Mouse (Mus musculus) limb, embryonic 12.5 days (tissue): ENCODE data around the gene Pik3r3. TPM values are rescaled to one million over a fixed set of nuclear protein-coding genes. Genes with fewer than 3 reads are reported as not detected.
A peak's percentile ranks its signal among the peaks of the same experiment; 100 is the strongest.

Experiments used
- ATAC-seq: fragments of 200-750 bp; cut with Nextera tagmentation; 2 replicates; pipeline ENCODE4 v1.8.0; 2017; ENCODE audit warnings: low read depth, moderate TSS enrichment; ENCODE audit not compliant: insufficient number of reproducible peaks, insufficient read depth, low FRiP score, low TSS enrichment
- H3K27ac ChIP-seq: fragments of 300-500 bp; sonication (generic); 2 replicates; pipeline ENCODE4 v1.5.1; 2016; ENCODE audit warnings: mild to moderate bottlenecking, moderate library complexity
- H3K27me3 ChIP-seq: fragments of 300-500 bp; sonication (generic); 2 replicates; pipeline ENCODE4 v1.6.1; 2016; ENCODE audit warnings: mild to moderate bottlenecking, moderate library complexity
- H3K36me3 ChIP-seq: fragments of 300-500 bp; sonication (generic); 2 replicates; pipeline ENCODE4 v1.6.1; 2016; ENCODE audit warnings: mild to moderate bottlenecking, moderate library complexity
- H3K4me1 ChIP-seq: fragments of 300-500 bp; sonication (generic); replicated peaks from 2 replicates; pipeline ENCODE4 v1.6.1; 2016
- H3K4me2 ChIP-seq: fragments of 300-500 bp; sonication (generic); 2 replicates; pipeline ENCODE4 v1.6.1; 2016; ENCODE audit warnings: mild to moderate bottlenecking, moderate library complexity
- H3K4me3 ChIP-seq: fragments of 300-500 bp; sonication (generic); replicated peaks from 2 replicates; pipeline ENCODE4 v1.5.1; 2016; ENCODE audit warnings: mild to moderate bottlenecking
- H3K9ac ChIP-seq: fragments of 300-500 bp; sonication (generic); replicated peaks from 2 replicates; pipeline ENCODE4 v1.6.1; 2016; ENCODE audit warnings: mild to moderate bottlenecking, moderate library complexity
- H3K9me3 ChIP-seq: fragments of 300-500 bp; sonication (generic); 2 replicates; pipeline ENCODE4 v1.6.1; 2016; ENCODE audit warnings: mild to moderate bottlenecking, moderate library complexity
- whole genome bisulfite sequencing: fragments of 180-500 bp; shearing (Covaris S2); methylation state at CpG from one replicate; pipeline ENCODE4 v1.1.7; 2016; 5-methylcytosine and 5-hydroxymethylcytosine counted together
- polyA plus RNA-seq: library from polyadenylated mRNA; unstranded; fragments of >200 nt; fragmentation: Nextera tagmentation; extraction: Ambion mirVana; gene quantifications from 2 replicates; pipeline ENCODE4 v1.2.1, GENCODE M21; 2016

The Pik3r3 gene
- 45.2 and 50.7 TPM in 2 replicates for polyA plus RNA-seq

DNA sequence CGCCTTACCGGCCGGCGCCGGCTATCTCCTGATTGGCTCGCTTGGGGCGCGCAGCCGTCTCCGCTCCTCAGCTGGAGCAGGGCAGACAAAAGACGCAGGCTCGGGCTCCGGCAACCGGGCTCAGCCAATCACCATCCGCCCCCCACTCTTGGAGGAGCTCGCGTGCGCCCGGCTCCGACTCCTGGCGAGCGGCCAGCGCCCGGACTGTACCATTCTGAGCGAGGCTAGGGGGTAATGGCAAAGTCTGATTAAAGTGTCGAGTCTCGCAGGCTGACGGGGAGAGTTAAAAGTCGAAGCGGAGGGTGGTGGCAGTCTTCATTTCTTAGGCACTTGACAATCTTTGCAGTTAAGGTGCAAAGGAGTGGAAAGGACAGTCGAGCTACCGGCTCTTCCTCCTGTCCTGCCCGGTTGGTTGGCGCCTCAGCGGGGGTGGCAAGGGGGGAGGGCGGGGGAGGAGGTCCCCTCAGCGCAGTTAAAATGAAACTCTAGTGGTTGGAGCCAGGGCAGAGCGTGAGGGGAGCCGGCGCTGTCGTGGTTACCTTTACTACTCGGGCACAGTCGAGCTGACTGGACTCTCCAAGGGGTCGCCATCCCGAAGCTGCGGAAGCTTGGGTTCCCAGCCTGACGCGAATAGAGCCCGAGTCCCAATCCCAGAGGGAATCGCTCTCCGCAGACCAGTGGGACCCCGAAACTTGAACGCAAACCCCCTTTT is at the start of gene Pik3r3:
TSS of gene Pik3r3 (plus strand) at position 479 of the 712 bp plus-strand sequence.
- Histone ChIP-seq H3K4me1 (peaks cover 4% of the 10 kb centered on the region), H3K4me3 (peak within 1 kb of the TSS; percentile 66), H3K9me3 (no peaks in the 10 kb centered on the region), H3K27ac (peak within 1 kb of the TSS; percentile 100), H3K27me3 (no peaks in the 10 kb centered on the region), H3K9ac (peak within 1 kb of the TSS; percentile 95), H3K4me2 (peak within 1 kb of the TSS; percentile 73), H3K36me3 (no peaks in the 10 kb centered on the region)
- under 1% methylated on average over 53 of the region's 53 CpGs for WGBS
- ATAC-seq = peak; percentile 99

DNA sequence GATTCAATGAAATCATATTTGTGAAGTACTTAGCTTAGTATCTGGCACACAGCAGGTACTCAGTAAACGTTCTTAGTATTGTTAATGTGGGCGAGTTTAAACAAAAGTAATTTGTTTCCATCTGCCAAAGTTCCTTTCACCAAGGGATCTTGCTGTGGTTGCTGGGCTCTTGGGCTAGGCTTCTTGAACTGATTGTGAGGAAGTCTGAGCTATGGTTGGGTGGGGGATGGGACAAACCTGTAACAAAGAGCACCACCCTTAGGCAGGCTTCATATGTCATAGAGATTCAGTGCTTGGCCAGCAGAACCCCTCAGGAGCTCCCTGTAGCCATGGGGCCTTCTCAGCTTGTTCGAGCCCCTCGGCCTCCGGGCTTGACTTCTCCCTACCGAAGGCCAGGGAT is 48.3 kb upstream of the Pik3r3 start, which contains the start of the genes 1700042G07Rik and Gm49337:
TSS of gene 1700042G07Rik (plus strand) at position 301 of the 400 bp plus-strand sequence.
TSS of gene Gm49337 (plus strand) at position 313 of the 400 bp plus-strand sequence.
- no peak for ATAC-seq
- Histone ChIP-seq H3K9ac (no peak within 1 kb of the TSS), H3K27ac (no peak within 1 kb of the TSS), H3K4me3 (no peak within 1 kb of the TSS), H3K4me2 (no peak within 1 kb of the TSS), H3K27me3 (no peaks in the 10 kb centered on the region), H3K9me3 (no peaks in the 10 kb centered on the region), H3K36me3 (no peaks in the 10 kb centered on the region), H3K4me1 (peaks cover 29% of the 10 kb centered on the region)
- WGBS = 87% methylated on average over 6 of the region's 6 CpGs

DNA sequence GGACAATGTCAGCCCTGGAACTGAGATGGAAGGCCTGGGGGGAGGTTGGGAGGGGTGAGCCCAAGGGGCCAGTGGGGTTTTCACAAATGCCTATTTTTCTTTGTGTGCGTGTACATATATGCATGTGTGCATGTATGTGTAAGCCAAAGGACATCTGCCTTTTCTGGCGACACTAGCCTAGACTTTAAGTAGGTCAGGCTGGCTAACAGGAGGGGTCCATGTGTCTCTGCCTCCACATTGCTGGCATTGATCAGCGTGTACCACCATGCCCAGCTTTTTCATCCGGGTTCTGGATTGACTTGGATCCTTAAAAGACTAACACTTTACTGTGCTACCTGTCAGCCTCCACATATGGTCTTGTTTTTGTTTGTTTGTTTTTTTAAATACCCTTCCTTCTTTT is 47.7 kb upstream of the Pik3r3 start:
- WGBS = 89% methylated on average over 4 of the region's 4 CpGs

DNA sequence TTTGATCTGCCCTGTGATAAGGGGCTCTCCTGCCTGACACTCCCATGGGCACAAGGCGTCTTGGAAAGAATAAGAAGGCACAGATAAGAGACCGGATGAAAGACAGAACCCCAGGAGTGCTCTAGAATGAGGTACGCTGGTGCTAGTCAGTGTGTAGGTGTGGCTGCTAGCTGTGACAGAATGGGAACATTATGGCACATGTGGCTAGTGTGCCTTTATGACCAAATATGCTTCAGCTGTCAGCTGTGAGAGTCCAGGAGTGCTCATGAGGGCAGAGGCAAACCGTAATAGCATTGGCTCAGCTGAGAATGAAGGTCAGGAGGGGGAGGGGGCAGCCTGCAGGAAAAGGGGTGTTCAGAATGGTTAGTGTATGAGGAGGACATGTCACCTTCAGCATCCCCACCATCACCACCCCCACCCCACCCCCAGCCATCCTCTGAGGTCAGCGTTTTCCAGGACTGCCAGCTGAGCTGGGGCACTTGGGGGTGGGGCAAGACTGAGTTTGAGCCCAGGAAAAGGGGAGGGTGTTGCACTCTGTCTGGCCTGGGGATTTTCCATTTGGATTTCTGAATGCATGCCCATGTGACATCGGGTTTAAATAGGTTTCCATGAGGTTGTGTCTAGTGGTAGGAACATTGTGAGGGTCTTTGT is 46.8 kb upstream of the Pik3r3 start:
- no peaks in the 10 kb centered on the region for H3K27me3 ChIP-seq
- H3K9ac ChIP-seq = peak overlapping the region; percentile 27
- no peaks in the 10 kb centered on the region for H3K36me3 ChIP-seq
- H3K9me3 ChIP-seq = no peaks in the 10 kb centered on the region
- 0 out of 2 replicates have a peak, but pooled peaks have one; percentile 34 for ATAC-seq
- peaks cover 29% of the 10 kb centered on the region for H3K4me1 ChIP-seq
- H3K4me3 ChIP-seq = no peak overlapping the region
- H3K4me2 ChIP-seq = no peak overlapping the region
- no peak overlapping the region for H3K27ac ChIP-seq
- WGBS = 40% methylated on average over 6 of the region's 6 CpGs

More for the DNA sequence above, 47.7 kb upstream of the Pik3r3 start:
- Histone ChIP-seq H3K4me3 (no peak overlapping the region), H3K4me1 (peaks cover 29% of the 10 kb centered on the region), H3K9me3 (no peaks in the 10 kb centered on the region), H3K27me3 (no peaks in the 10 kb centered on the region), H3K9ac (no peak overlapping the region), H3K27ac (no peak overlapping the region), H3K4me2 (no peak overlapping the region), H3K36me3 (no peaks in the 10 kb centered on the region)
- ATAC-seq = no peak

DNA sequence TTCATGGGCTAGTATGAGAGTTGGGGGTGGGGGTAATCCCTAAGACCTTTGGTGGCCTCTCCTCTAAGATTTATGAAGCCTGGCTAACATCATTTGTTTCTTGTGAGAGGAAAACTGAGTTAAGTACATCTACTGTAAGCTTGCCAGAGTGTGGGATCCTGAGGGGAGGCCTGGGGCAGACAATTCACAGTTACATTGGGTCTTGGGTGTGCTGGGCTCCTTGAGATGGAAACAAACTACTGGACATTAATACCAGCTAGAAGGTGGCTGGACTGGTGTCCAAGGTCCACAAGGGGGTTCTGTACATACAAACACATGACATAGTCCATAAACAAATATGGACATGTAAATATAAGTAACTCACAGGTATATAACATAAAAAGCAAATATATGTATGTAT is 46.3 kb upstream of the Pik3r3 start:
- Histone ChIP-seq H3K4me1 (peaks cover 29% of the 10 kb centered on the region), H3K9me3 (no peaks in the 10 kb centered on the region), H3K27me3 (no peaks in the 10 kb centered on the region), H3K4me2 (no peak overlapping the region), H3K27ac (no peak overlapping the region), H3K36me3 (no peaks in the 10 kb centered on the region), H3K9ac (no peak overlapping the region; the same call in 1 of the 2 replicates), H3K4me3 (no peak overlapping the region)
- no peak for ATAC-seq

DNA sequence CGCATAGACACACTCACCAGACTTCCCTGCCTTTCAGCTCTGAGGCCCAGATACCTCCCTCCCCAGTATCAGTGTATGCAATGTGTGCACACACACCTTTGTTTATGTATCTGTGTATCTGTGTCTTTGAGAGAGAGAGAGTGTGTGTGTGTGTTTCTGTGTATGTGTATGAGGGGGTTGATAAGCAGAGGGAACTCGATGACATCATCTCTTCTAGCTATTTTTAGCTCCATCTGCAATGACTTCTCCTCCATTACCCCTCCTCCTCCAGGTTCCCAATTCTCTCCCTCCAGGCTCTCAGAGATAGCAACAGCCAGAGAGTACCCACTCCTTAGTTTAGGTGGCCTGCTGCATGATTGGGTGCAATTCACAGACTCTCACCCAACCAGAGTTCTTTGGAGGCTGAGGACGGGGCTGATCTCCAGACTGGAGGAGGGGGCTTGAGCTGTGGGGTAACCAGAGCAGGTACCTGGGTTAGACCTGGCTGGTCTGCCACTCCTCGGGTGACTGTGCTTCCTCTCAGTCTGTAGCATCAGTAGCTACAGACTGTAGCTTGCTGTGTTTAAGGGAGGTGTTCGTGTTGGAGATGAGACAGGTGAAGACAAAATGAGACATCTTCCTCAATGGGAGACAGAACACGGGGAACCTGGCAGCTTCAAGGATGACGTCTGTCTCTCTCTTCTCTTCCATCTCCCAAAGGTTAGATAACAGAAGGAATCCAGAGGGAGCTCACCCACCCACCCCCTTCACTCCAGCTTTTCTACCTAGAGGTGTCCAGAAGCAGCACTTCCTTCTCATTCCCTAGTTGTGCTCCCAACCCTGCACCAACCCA is 45.5 kb upstream of the Pik3r3 start:
- Histone ChIP-seq H3K36me3 (no peaks in the 10 kb centered on the region), H3K4me1 (peaks cover 29% of the 10 kb centered on the region), H3K27me3 (no peaks in the 10 kb centered on the region), H3K9ac (no peak overlapping the region), H3K9me3 (no peaks in the 10 kb centered on the region), H3K27ac (no peak overlapping the region), H3K4me3 (no peak overlapping the region), H3K4me2 (peak overlapping the region; percentile 26; the same call in 1 of the 2 replicates)
- WGBS = 66% methylated on average over 7 of the region's 7 CpGs
- no peak for ATAC-seq

DNA sequence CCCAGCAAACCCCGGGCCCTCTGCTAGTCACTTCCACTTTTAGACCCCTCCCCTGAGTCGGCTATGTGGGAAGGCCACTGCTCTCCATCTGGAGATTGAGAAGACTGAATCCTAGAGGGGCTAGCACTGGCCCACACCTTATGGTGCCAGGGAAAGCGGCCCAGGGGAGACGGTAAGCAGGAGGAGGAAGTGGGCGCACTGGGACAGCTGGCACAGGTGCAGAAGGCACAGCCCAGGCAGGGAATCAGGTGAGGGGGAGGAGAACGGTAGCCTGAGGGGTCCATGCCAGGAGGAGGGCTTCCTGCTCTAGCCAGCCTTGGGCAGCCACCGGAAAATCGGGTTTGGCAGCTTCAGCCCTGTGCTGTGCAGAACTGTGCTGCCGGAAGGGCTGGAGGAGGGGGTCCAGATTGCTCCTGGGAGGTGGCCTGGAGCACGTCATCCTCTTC is 44.9 kb upstream of the Pik3r3 start:
- Histone ChIP-seq H3K4me2 (peak overlapping the region; percentile 26), H3K4me3 (no peak overlapping the region), H3K4me1 (peaks cover 29% of the 10 kb centered on the region), H3K9me3 (no peaks in the 10 kb centered on the region), H3K27me3 (no peaks in the 10 kb centered on the region), H3K9ac (no peak overlapping the region), H3K27ac (no peak overlapping the region), H3K36me3 (no peaks in the 10 kb centered on the region)
- peak; percentile 48; the same call in 1 of the 2 replicates for ATAC-seq
- 25% methylated on average over 10 of the region's 10 CpGs for WGBS

DNA sequence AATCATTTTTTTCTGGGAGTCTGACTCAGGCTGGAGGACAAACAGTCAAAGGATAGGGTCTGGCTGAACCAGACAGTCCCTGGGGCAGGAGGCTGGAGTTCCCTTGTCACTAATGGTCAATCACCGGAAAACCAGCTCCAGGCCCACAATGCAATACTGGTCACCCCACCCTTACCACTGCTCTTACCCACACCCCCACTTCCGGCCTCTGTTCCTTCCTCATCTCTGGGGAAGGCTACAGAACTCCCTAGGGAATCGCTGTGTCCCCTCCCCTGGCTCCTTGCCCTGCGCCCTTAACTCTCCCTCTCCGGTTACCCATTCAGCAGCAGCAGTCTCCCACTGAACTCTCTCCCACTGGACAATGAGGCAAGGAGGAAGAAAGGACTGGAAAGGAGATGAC is 44.3 kb upstream of the Pik3r3 start:
- whole genome bisulfite sequencing = 30% methylated on average over 5 of the region's 5 CpGs
- peak overlapping the region; percentile 3; the same call in 1 of the 2 replicates for H3K27ac ChIP-seq
- H3K36me3 ChIP-seq = no peaks in the 10 kb centered on the region
- no peak overlapping the region for H3K4me3 ChIP-seq
- peak overlapping the region; percentile 26; the same call in 1 of the 2 replicates for H3K4me2 ChIP-seq
- peaks cover 29% of the 10 kb centered on the region for H3K4me1 ChIP-seq
- H3K27me3 ChIP-seq = no peaks in the 10 kb centered on the region
- H3K9me3 ChIP-seq = no peaks in the 10 kb centered on the region
- ATAC-seq = no peak
- no peak overlapping the region for H3K9ac ChIP-seq

DNA sequence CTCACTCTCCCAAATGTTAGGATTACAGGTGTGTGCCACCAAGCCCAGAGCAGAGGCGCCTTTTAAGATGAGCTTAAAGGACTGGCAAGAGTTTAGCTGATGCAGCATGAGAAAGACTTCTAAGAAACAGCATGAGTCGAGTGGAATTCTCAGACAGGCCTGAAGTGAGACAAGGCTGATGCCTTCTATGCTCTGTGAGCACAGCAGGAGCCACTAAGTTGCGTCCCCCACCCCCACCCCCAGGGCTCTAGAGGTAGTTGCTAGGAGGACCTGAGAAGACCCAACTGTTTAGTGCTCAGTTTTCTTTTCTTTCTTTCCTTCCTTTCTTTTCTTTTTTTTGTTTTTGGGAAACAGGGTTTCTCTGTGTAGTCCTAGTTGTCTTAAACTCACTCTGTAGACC is 39.3 kb upstream of the Pik3r3 start:
- no peak overlapping the region for H3K9ac ChIP-seq
- H3K27ac ChIP-seq = no peak overlapping the region
- H3K4me3 ChIP-seq = no peak overlapping the region
- H3K4me2 ChIP-seq = no peak overlapping the region
- H3K27me3 ChIP-seq = no peaks in the 10 kb centered on the region
- H3K9me3 ChIP-seq = no peaks in the 10 kb centered on the region
- H3K4me1 ChIP-seq = peaks cover 7% of the 10 kb centered on the region
- 49% methylated on average over 3 of the region's 3 CpGs for WGBS
- ATAC-seq = no peak
- no peaks in the 10 kb centered on the region for H3K36me3 ChIP-seq

DNA sequence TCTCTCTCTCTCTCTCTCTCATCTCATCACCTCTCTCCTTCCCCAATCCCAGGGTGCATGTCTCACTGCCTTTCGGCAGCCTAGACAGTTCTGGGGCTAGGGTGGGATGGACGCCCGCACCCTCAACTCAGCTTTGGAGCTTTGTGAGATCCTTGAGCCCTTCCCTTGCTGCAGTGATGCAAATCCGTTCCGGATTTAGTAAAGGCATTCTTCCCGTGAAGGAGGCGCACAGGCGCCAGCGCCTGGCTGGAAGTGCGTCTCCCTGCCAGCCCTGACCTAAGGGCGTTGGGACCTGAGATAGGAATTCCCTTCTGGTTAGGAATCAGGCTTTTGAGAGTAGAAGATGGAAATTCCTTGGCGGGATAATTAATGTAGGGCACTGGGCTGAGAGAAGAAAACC is 38.7 kb upstream of the Pik3r3 start:
- Histone ChIP-seq H3K4me2 (peak overlapping the region; percentile 45), H3K36me3 (no peaks in the 10 kb centered on the region), H3K4me1 (peaks cover 4% of the 10 kb centered on the region; the same call in 1 of the 2 replicates), H3K9ac (0 out of 2 replicates have a peak overlapping the region, but pooled peaks have one; percentile 23), H3K9me3 (no peaks in the 10 kb centered on the region), H3K4me3 (peak overlapping the region; percentile 6; the same call in 1 of the 2 replicates), H3K27ac (no peak overlapping the region), H3K27me3 (no peaks in the 10 kb centered on the region)
- WGBS = 8% methylated on average over 12 of the region's 12 CpGs
- no peak for ATAC-seq

DNA sequence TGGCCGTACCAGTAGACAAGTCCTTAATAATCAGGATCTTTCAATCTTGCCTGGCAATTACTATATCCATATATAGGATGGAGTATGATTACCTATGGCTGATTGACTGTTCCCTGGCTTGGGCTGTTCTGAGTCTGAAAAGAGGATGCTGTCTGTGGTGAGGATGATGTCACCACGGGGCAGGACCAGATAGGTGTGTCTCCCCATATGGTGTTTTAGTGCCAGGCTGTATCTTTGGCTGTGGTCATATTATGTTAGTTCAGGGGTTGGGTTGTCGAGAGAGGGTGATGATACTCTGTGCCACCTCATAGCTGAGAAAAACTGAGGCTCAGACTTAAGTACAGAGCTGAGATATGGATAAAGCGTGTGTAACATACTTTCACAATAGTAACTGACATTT is 36.3 kb upstream of the Pik3r3 start:
- no peak overlapping the region for H3K27ac ChIP-seq
- H3K9me3 ChIP-seq = no peaks in the 10 kb centered on the region
- no peak overlapping the region for H3K4me2 ChIP-seq
- no peak overlapping the region for H3K4me3 ChIP-seq
- 93% methylated on average over 4 of the region's 4 CpGs for WGBS
- no peak for ATAC-seq
- H3K36me3 ChIP-seq = no peaks in the 10 kb centered on the region
- H3K4me1 ChIP-seq = peaks cover 4% of the 10 kb centered on the region; the same call in 1 of the 2 replicates
- H3K27me3 ChIP-seq = no peaks in the 10 kb centered on the region
- H3K9ac ChIP-seq = no peak overlapping the region
